Mouse (Mus musculus) limb, embryonic 10.5 days (tissue): ENCODE results near the gene Islr. TPM values are rescaled to one million over a fixed set of nuclear protein-coding genes. Genes with fewer than 3 reads are reported as not detected.
A peak's percentile ranks its signal among the peaks of the same experiment; 100 is the strongest.

Experiments used
- DNase-seq: peaks from one replicate; pipeline ENCODE4 v3.0.0-alpha.2; 2017; ENCODE audit warnings: low spot score
- H3K27ac ChIP-seq: fragments of 300-500 bp; sonication (generic); 2 replicates; pipeline ENCODE4 v1.5.1; 2016; ENCODE audit warnings: mild to moderate bottlenecking
- H3K27me3 ChIP-seq: fragments of 300-500 bp; sonication (generic); 2 replicates; pipeline ENCODE4 v1.6.1; 2016; ENCODE audit warnings: low read depth, mild to moderate bottlenecking; ENCODE audit not compliant: poor library complexity, severe bottlenecking
- H3K36me3 ChIP-seq: fragments of 300-500 bp; sonication (generic); 2 replicates; pipeline ENCODE4 v1.6.1; 2016; ENCODE audit warnings: mild to moderate bottlenecking, moderate library complexity
- H3K4me1 ChIP-seq: fragments of 300-500 bp; sonication (generic); 2 replicates; pipeline ENCODE4 v1.6.1; 2016
- H3K4me3 ChIP-seq: fragments of 300-500 bp; sonication (generic); 2 replicates; pipeline ENCODE4 v1.5.1; 2016; ENCODE audit warnings: mild to moderate bottlenecking, moderate library complexity
- H3K9me3 ChIP-seq: fragments of 300-500 bp; sonication (generic); replicated peaks from 2 replicates; pipeline ENCODE4 v1.6.1; 2016; ENCODE audit warnings: mild to moderate bottlenecking
- WGBS: fragments of 180-500 bp; shearing (Covaris S2); methylation state at CpG from one replicate; pipeline ENCODE4 v1.1.7; 2016; 5-methylcytosine and 5-hydroxymethylcytosine counted together
- polyA plus RNA-seq: library from polyadenylated mRNA; unstranded; fragments of >200 nt; fragmentation: Nextera tagmentation; extraction: Ambion mirVana; gene quantifications from 2 replicates; pipeline ENCODE4 v1.2.1, GENCODE M21; 2016

Islr gene
- polyA plus RNA-seq, 1 experiment from 2014 or later, result 33.2 TPM

DNA sequence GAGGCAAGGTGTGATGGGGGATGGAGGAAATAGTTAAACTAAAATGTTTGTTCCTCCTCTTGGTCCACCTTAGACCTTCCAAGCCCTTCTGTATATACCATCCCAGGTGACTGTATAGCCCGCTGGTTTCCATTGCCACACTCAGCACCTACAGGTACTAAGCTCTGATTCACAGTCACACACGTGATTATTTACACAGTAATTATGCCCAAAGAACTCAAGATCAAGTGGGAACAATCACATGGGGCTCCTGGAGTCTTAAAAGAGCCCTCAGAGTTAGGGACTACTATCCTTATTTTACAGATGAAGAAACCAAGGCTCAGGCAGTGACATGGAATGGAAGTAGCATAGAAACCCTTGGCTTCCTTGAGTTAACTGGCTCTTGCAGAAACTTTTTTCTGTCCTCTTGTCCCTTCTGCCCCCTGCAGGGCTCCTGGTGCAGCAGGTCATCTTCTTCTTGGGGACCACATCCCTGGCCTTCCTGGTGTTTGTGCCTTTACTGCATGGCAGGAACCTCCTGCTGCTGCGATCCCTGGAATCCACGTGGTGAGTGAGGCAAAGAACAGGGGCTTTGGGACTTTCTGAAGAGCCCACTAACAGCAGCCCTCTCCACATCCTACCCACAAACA lies 53.3 kb downstream of the Islr start:
- peaks cover 39% of the 10 kb centered on the region for H3K4me1 ChIP-seq
- H3K4me3 ChIP-seq, result no peak overlapping the region
- WGBS, result 74% methylated on average over 4 of the region's 4 CpGs
- no peaks in the 10 kb centered on the region for H3K27me3 ChIP-seq
- H3K36me3 ChIP-seq, result peaks cover 96% of the 10 kb centered on the region
- no peaks in the 10 kb centered on the region for H3K9me3 ChIP-seq
- no peak for DNase-seq
- H3K27ac ChIP-seq, result no peak overlapping the region

DNA sequence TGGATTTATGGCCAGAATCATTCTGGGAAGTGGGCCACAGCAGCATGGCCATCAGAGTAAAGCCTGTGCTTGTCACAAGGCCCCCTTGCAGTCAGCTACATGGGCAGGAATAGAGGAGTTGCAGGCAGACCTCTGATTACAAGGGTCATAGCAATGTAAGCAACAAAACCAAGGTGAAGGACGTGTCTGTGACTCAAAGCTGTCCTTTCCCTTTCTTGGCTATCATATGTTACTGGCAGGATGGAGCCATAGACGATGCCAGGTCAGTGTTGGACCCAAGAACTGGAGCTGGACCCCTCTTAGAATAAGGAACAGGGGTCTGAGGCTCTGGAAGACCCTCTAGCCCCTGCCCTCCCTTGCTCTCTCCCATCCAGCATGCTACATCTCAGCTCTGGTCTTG lies 55.3 kb downstream of the Islr start:
- 69% methylated on average over 2 of the region's 2 CpGs for WGBS
- Histone ChIP-seq H3K36me3 (peaks cover 97% of the 10 kb centered on the region), H3K4me3 (no peak overlapping the region), H3K27ac (no peak overlapping the region), H3K9me3 (no peaks in the 10 kb centered on the region), H3K4me1 (peaks cover 49% of the 10 kb centered on the region), H3K27me3 (no peaks in the 10 kb centered on the region)
- DNase-seq, result no peak

DNA sequence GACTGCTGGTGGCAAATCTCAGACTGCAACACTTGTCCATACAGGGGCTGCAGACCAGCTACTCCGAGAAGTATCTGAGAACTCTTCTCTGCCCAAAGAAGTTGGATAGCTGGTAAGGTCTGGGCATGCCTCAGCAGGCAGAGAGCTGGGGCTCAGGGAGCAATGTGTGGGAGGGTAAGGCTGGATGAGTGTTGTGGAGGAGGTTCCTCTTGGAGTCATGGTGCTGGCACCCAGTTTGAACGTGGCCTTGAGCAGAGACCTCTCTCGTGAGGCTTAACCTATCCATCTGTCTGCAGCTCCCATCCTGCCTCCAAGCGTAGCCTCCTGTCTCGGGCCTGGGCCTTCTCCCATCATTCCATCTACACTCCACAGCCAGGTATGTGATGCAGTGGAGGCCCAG lies 58.7 kb downstream of the Islr start:
- 0 out of 2 replicates have a peak overlapping the region, but pooled peaks have one; percentile 34 for H3K27ac ChIP-seq
- DNase-seq, result no peak
- no peaks in the 10 kb centered on the region for H3K9me3 ChIP-seq
- no peak overlapping the region for H3K4me3 ChIP-seq
- H3K27me3 ChIP-seq, result no peaks in the 10 kb centered on the region
- H3K4me1 ChIP-seq, result peaks cover 54% of the 10 kb centered on the region
- peaks cover 88% of the 10 kb centered on the region for H3K36me3 ChIP-seq
- 89% methylated on average over 5 of the region's 5 CpGs for WGBS

DNA sequence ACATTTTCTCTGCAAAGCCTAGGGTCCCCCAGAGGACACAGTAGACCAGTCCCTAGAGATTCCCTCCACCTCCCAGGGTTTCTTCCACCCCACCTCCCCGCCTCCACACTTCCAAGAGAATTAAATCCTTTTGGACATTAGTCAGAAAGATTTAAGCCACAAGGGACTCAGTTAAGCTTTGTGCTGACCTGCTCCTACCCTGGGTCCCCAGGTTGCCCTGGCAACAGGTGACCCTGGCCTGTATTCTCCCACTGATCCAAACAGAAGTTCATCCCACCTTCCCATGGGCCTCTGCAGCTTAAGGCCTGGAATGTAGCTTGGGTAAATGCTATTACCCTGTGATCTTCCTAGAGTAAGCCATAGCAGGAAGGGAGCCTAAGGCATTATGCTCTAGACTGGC lies 59.4 kb downstream of the Islr start:
- Histone ChIP-seq H3K27me3 (no peaks in the 10 kb centered on the region), H3K27ac (0 out of 2 replicates have a peak overlapping the region, but pooled peaks have one; percentile 34), H3K4me1 (peaks cover 62% of the 10 kb centered on the region), H3K4me3 (no peak overlapping the region), H3K36me3 (peaks cover 88% of the 10 kb centered on the region), H3K9me3 (no peaks in the 10 kb centered on the region)
- WGBS, result 47% methylated on average over 1 of the region's 1 CpGs
- no peak for DNase-seq

DNA sequence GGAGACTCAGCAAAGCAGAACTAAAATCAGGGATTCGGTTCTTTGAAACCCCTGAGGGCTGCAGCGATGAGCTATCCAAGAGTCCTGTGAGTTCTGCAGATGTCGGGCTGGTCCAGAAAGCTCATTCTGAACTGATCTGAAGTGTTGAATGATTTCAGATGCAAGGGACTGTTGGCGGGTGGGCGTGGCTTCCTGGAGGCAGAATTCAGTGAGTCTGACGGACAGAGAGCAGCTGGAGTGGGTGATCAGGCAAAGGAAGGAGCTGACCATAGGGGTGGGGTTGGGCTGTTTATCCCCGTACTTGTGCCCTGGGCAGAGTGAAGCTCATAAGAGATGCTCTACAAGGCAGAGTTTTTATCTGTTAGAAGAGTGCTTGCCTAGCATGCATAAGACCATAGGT lies 60.7 kb downstream of the Islr start:
- 43% methylated on average over 7 of the region's 7 CpGs for WGBS
- Histone ChIP-seq H3K27me3 (no peaks in the 10 kb centered on the region), H3K4me3 (no peak overlapping the region), H3K9me3 (no peaks in the 10 kb centered on the region), H3K36me3 (peaks cover 87% of the 10 kb centered on the region), H3K27ac (no peak overlapping the region), H3K4me1 (peaks cover 61% of the 10 kb centered on the region)
- no peak for DNase-seq

DNA sequence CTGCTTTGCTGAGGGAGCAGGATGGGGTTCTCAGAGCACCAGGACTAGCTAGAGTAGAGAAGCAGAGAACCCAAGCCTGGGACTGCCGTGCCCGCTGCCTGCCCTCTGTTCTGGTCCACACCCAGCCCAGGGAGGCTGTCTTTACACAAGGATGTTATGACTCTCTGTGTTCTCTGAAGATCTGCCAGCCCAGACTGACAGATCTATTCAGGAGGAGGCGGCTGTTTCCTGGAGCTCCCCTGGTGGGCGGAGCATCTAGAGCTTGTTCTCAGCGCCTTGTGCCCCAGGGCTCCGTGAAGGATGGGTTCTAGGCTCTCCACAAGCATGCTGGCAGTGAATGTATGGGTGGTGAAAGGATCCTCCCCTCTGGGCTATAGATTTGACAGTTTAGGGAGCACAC lies 64.2 kb downstream of the Islr start:
- no peaks in the 10 kb centered on the region for H3K9me3 ChIP-seq
- H3K4me1 ChIP-seq, result peaks cover 69% of the 10 kb centered on the region
- no peak for DNase-seq
- no peak overlapping the region for H3K27ac ChIP-seq
- H3K4me3 ChIP-seq, result no peak overlapping the region
- H3K36me3 ChIP-seq, result peaks cover 71% of the 10 kb centered on the region
- 53% methylated on average over 6 of the region's 6 CpGs for WGBS
- peaks cover 11% of the 10 kb centered on the region; the same call in 1 of the 2 replicates for H3K27me3 ChIP-seq

DNA sequence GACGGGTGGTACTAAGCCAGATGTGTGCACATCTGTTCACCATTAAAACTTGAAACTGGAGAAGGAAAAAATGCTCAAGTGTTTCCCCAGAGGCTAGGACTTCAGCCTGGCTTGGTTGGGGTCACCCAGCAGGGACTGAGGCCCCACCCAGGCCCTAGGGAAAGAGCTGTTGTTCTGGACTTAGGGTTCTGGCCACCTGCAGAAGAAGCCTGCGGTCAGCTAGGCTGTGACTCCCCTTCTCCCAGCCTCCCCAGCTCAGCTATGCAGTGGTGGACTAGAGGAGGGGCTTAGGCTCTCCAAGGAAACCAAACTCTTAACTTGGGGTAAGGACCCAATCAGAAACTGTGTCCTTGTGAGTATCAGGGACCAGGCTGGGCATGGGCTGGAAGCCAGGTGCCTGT lies 68.2 kb downstream of the Islr start:
- Histone ChIP-seq H3K36me3 (peaks cover 42% of the 10 kb centered on the region), H3K4me3 (peak overlapping the region; percentile 37), H3K27ac (peak overlapping the region; percentile 87), H3K27me3 (peaks cover 28% of the 10 kb centered on the region; the same call in 1 of the 2 replicates), H3K9me3 (no peaks in the 10 kb centered on the region), H3K4me1 (peaks cover 85% of the 10 kb centered on the region)
- DNase-seq, result peak; percentile 63
- WGBS, result 20% methylated on average over 2 of the region's 2 CpGs

DNA sequence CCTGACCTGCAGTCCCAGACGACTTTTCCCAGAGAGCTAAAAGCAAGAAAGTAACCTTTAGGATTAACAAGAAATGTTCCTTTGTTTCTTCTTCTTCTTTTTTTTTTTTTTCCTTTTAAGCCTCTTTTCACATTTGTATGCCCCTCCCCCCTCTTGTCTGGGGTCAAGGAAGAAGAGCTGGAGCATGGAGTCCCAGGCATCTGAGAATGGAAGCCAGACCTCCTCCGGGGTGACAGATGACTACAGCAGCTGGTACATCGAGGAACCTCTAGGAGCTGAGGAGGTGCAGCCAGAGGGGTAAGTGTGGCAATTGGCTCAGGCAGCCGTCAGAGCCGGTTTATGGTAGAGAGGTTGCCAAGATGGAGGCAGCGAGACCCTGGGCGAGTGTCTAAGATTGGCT lies 69.2 kb downstream of the Islr start:
- H3K4me1 ChIP-seq, result peaks cover 89% of the 10 kb centered on the region
- peaks cover 32% of the 10 kb centered on the region for H3K36me3 ChIP-seq
- no peak for DNase-seq
- H3K4me3 ChIP-seq, result peak overlapping the region; percentile 37
- peaks cover 38% of the 10 kb centered on the region for H3K27me3 ChIP-seq
- 14% methylated on average over 7 of the region's 7 CpGs for WGBS
- H3K9me3 ChIP-seq, result no peaks in the 10 kb centered on the region
- peak overlapping the region; percentile 87 for H3K27ac ChIP-seq

DNA sequence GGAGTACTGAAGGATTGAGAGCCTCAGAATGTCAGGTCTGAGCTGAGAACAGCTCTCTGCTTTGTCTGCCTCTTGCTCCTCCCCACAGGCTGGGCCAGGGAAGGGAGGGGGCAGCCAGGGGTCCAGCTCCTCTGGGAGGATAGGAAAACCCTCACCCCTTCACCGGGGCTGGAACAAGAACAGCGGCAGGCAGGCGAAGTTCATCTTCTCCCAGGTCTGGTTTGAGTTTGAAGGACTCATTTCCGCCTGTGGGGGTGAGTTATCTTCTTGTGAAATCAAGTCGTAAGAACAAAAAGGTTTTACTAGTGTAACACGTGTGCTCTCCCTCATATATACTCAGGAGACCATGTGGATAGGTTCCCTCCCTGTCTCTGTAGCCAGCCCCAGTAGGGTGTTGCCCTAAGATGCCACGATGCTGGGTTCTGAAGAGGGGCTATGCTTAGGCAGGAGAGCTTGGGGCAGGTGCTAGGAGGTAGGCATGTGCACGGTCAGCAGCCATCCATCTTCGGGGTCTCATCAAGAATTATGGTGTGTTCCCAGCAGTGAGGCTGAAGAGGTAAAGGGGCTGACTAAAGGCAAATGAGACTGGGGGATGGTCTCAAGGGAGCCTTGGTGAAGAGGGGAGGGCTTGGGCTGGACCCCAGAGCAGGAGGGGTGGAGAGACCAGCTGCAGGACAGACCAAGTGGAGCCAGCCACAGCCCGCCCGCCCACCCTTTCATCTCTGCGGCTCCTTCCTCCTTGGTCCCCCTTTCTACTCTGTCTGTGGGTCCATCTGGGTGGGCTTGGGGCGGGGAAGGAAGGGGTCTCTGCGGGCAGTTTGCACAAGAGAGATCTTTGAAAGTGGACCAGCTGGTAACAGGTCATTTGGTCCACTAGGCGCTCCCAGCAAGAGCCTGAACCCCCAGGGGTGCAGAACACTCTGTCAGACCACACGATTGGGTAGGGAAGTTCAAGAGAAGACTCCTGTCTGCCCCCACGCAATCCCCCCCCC lies 69.9 kb downstream of the Islr start:
- WGBS, result 4% methylated on average over 17 of the region's 17 CpGs
- H3K4me1 ChIP-seq, result peaks cover 90% of the 10 kb centered on the region
- DNase-seq, result peak; percentile 78
- H3K4me3 ChIP-seq, result peak overlapping the region; percentile 37
- no peaks in the 10 kb centered on the region for H3K9me3 ChIP-seq
- peak overlapping the region; percentile 87 for H3K27ac ChIP-seq
- peaks cover 25% of the 10 kb centered on the region for H3K36me3 ChIP-seq
- H3K27me3 ChIP-seq, result peaks cover 46% of the 10 kb centered on the region

DNA sequence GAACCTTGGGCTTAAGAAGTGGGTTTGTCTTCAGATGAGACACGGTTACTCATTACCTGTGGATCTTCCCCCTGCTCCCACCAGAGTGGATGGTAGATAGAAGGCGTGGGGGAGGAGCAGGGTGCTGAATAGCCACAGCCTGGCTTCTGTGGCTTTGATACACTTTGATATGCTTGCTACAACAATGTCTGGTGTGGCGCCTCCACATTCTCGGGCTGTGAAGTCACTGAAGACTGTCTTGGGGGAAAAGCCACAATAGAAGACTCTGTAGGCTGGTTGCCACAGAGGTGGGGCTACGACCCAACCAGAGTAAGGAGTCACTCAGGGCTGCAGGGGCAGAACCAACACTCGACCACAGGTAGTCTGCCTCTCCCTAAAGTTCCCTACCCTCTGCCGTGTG lies 72.4 kb downstream of the Islr start:
- Histone ChIP-seq H3K27ac (peak overlapping the region; percentile 93), H3K4me1 (peaks cover 98% of the 10 kb centered on the region), H3K27me3 (peaks cover 38% of the 10 kb centered on the region), H3K36me3 (0 out of 2 replicates have a peak, but pooled peaks cover 2% of the 10 kb centered on the region), H3K9me3 (no peaks in the 10 kb centered on the region), H3K4me3 (no peak overlapping the region)
- WGBS, result 83% methylated on average over 7 of the region's 7 CpGs
- no peak for DNase-seq

DNA sequence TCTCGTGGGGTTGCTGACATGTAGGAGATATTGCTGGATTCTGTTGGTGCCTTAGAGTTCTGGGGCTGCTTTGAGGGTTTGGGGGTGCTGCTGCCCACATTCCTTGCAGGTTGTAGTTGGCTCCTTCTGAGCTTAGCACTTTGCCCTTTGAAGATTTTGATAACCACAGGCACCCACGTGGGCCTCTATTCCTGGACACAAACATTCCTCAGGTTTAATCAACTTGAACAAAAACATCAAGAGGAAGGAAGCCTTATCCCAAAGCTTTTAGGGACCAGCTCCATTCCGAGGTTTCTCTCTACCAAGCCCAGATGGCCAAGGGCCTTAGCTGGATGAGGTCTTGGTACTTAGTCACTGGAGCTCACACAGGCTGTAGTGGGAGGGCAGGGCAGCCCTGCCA lies 73.2 kb downstream of the Islr start:
- H3K36me3 ChIP-seq, result no peaks in the 10 kb centered on the region
- H3K27me3 ChIP-seq, result peaks cover 35% of the 10 kb centered on the region
- no peaks in the 10 kb centered on the region for H3K9me3 ChIP-seq
- WGBS, result 57% methylated on average over 3 of the region's 3 CpGs
- peaks cover 95% of the 10 kb centered on the region for H3K4me1 ChIP-seq
- peak overlapping the region; percentile 49; the same call in 1 of the 2 replicates for H3K4me3 ChIP-seq
- no peak for DNase-seq
- H3K27ac ChIP-seq, result peak overlapping the region; percentile 93

DNA sequence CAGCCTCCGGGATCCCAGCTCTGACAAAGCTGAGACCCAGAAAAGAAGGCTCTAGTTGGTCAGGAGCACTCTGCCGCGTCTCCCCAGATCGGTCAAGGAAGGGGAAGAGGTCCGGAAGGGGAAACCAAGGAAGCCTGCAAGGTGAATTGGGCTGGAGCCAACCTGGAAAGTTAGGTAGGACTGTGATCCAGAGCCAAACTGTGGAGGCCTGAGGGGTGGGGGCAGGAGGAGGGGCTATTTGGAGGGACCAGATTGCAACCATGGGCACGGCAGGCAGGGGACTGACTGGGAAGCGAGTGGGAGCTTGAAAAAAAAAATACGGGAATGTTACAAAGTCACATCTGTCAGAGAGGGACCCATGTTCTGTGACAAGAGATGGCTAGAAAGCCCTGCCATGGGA lies 74.6 kb downstream of the Islr start:
- 7% methylated on average over 8 of the region's 8 CpGs for WGBS
- Histone ChIP-seq H3K27ac (peak overlapping the region; percentile 93), H3K9me3 (no peaks in the 10 kb centered on the region), H3K4me1 (peaks cover 95% of the 10 kb centered on the region), H3K36me3 (no peaks in the 10 kb centered on the region), H3K4me3 (peak overlapping the region; percentile 49), H3K27me3 (peaks cover 35% of the 10 kb centered on the region)
- no peak for DNase-seq

DNA sequence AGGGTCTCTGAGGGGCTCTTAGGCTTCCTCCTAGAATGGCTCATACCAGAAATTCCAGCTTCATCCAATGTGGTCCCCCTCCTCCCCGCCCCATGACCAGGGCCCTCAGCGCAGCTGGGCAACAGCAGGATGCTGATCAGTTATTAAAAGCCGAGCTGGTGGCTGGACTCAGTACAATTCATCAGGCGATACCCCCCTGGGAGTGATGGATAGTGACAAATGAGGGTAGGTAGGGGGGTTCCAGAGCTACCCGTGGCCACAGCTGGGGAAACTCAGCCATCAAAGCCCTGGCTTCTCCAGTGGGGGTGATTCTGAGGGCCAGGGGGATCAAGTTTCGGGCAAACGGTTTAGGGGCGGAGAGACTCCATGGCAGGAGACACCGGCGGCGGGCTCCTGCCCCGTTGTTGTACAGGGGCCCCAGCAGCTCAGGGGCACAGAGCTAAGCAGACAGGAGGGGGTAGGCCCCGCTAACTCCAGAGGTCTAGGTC lies 75.1 kb downstream of the Islr start:
- H3K4me3 ChIP-seq, result peak overlapping the region; percentile 49
- 2% methylated on average over 13 of the region's 13 CpGs for WGBS
- no peaks in the 10 kb centered on the region for H3K36me3 ChIP-seq
- DNase-seq, result peak; percentile 85
- peak overlapping the region; percentile 93 for H3K27ac ChIP-seq
- peaks cover 35% of the 10 kb centered on the region for H3K27me3 ChIP-seq
- H3K4me1 ChIP-seq, result peaks cover 95% of the 10 kb centered on the region
- no peaks in the 10 kb centered on the region for H3K9me3 ChIP-seq
